Mouse (Mus musculus): ENCODE data around the gene Cenph. TPM values are rescaled to one million over a fixed set of nuclear protein-coding genes. Genes with fewer than 3 reads are reported as not detected.

The Cenph gene
- polyA plus RNA-seq, 1 experiment = 4.0 TPM

DNA sequence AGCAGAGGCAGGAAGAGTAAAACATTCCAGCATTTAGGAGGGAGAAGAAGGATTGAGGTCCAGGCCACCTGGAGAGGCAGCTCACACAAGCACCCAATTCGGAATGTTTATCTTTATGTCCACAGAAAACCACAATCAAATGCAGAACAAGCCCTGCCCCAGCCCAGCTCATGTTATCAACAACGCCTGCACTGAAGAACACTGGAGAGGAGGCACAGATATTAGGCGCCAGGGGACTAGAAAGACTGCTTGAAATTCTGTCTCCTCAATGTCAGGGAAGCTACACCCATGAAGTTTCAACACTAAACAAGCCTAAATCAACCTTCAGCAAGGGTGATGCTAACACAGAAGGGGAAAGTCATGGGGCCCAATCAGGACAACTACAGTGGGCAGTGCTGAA lies 1.8 kb upstream of the Cenph start:
- DNase-seq = no peak
- 96% methylated on average over 3 of the region's 3 CpGs for WGBS
- no peak overlapping the region for H3K4me3 ChIP-seq (ENCODE audit: control insufficient read depth, insufficient read depth, low read length)
- no peak for TF ChIP-seq CTCF (IDR thresholded peaks at IDR 0.05; ENCODE audit: borderline replicate concordance, control insufficient read depth, extremely low read depth, insufficient read depth, low read length, poor library complexity)
- no peak for TF ChIP-seq POLR2A (IDR thresholded peaks at IDR 0.05; ENCODE audit: control insufficient read depth, extremely low read depth, insufficient read depth, low read length, poor library complexity)
- H3K36me3 ChIP-seq (ENCODE audit: control insufficient read depth, insufficient read depth, low read length) = peaks cover 4% of the 10 kb centered on the region; the same call in 1 of the 2 replicates
- no peaks in the 10 kb centered on the region for H3K27me3 ChIP-seq (ENCODE audit: control insufficient read depth, insufficient read depth, low read length)
- H3K27ac ChIP-seq (ENCODE audit: control insufficient read depth, insufficient read depth, low read length) = no peak overlapping the region
- H3K4me1 ChIP-seq (replicated peaks; ENCODE audit: control insufficient read depth, insufficient read depth, low read length) = peaks cover 4% of the 10 kb centered on the region

DNA sequence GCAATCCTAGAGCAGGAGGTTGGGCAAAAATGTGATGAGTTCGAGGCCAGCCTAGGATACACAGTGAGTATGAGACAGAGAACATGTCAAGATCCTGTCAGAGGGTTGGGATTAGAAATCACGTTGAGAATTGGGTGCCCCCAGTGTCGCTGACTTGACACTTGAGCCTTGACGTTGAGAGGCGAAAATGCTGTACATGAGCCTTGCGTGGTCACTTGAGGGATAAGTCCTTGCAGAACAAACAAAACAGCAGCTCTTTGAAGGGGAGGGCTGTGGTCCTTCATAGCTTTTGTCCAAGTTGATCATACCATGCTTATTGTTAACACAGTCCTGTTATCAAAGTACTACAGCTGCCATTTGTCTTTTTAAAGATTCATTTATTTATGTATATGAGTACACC lies 1.0 kb upstream of the Cenph start:
- no peak for TF ChIP-seq CTCF (IDR thresholded peaks at IDR 0.05; ENCODE audit: borderline replicate concordance, control insufficient read depth, extremely low read depth, insufficient read depth, low read length, poor library complexity)
- no peak for TF ChIP-seq POLR2A (IDR thresholded peaks at IDR 0.05; ENCODE audit: control insufficient read depth, extremely low read depth, insufficient read depth, low read length, poor library complexity)
- 90% methylated on average over 6 of the region's 6 CpGs for WGBS
- no peaks in the 10 kb centered on the region for H3K27me3 ChIP-seq (ENCODE audit: control insufficient read depth, insufficient read depth, low read length)
- no peak for DNase-seq
- H3K4me3 ChIP-seq (ENCODE audit: control insufficient read depth, insufficient read depth, low read length) = no peak overlapping the region
- no peaks in the 10 kb centered on the region for H3K36me3 ChIP-seq (ENCODE audit: control insufficient read depth, insufficient read depth, low read length)
- H3K4me1 ChIP-seq (replicated peaks; ENCODE audit: control insufficient read depth, insufficient read depth, low read length) = peaks cover 4% of the 10 kb centered on the region
- no peak overlapping the region for H3K27ac ChIP-seq (ENCODE audit: control insufficient read depth, insufficient read depth, low read length)

DNA sequence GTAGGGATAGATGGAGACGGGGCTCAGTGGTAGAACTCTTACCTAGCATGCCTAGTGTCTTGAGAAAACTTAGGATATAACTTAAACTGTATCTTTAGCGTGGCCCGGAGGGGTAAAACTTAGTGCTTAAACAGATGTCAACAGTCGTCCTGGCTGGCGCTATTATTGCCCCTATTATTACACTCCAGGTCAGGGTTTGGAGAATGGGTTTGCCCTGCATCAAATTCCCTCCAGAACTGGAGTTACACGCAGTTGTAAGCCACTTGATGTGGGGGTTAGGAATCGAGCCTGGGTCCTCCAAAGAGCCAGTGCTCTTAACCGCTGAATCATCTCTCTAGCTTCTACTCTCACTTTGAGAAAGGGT lies 339 bp upstream of the Cenph start:
- peaks cover under 1% of the 10 kb centered on the region; the same call in 1 of the 2 replicates for H3K36me3 ChIP-seq (ENCODE audit: control insufficient read depth, insufficient read depth, low read length)
- peak overlapping the region; percentile 83; the same call in 1 of the 2 replicates for H3K4me3 ChIP-seq (ENCODE audit: control insufficient read depth, insufficient read depth, low read length)
- no peak for DNase-seq
- TF ChIP-seq POLR2A (IDR thresholded peaks at IDR 0.05; ENCODE audit: control insufficient read depth, extremely low read depth, insufficient read depth, low read length, poor library complexity) = no peak
- TF ChIP-seq CTCF (IDR thresholded peaks at IDR 0.05; ENCODE audit: borderline replicate concordance, control insufficient read depth, extremely low read depth, insufficient read depth, low read length, poor library complexity) = no peak
- H3K27me3 ChIP-seq (ENCODE audit: control insufficient read depth, insufficient read depth, low read length) = no peaks in the 10 kb centered on the region
- H3K27ac ChIP-seq (ENCODE audit: control insufficient read depth, insufficient read depth, low read length) = no peak overlapping the region
- H3K4me1 ChIP-seq (replicated peaks; ENCODE audit: control insufficient read depth, insufficient read depth, low read length) = peaks cover 4% of the 10 kb centered on the region
- 9% methylated on average over 8 of the region's 8 CpGs for WGBS

DNA sequence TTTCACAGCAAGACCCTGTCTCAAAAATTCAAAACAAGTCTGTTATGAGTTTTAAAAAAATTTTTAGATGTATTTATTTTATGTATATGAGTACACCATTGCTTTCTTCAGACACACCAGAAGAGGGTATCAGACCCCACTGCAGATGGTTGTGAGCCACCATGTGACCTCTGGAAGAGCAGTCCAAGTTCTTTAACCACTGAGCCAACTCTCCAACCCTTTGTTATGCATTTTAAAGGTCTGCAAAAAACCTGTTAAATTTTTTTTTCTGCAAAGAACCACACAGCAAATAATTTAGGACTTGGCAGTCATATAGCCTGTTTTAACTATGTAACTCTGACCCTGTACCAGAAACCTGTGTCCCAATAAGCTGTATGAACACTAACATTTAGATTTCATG lies 995 bp downstream of the Cenph start:
- no peak for TF ChIP-seq POLR2A (IDR thresholded peaks at IDR 0.05; ENCODE audit: control insufficient read depth, extremely low read depth, insufficient read depth, low read length, poor library complexity)
- no peak for TF ChIP-seq CTCF (IDR thresholded peaks at IDR 0.05; ENCODE audit: borderline replicate concordance, control insufficient read depth, extremely low read depth, insufficient read depth, low read length, poor library complexity)
- Histone ChIP-seq H3K27ac (ENCODE audit: control insufficient read depth, insufficient read depth, low read length) (no peak overlapping the region), H3K4me3 (ENCODE audit: control insufficient read depth, insufficient read depth, low read length) (no peak overlapping the region), H3K4me1 (replicated peaks; ENCODE audit: control insufficient read depth, insufficient read depth, low read length) (peaks cover 4% of the 10 kb centered on the region), H3K36me3 (ENCODE audit: control insufficient read depth, insufficient read depth, low read length) (peaks cover 8% of the 10 kb centered on the region), H3K27me3 (ENCODE audit: control insufficient read depth, insufficient read depth, low read length) (no peaks in the 10 kb centered on the region)
- DNase-seq = no peak

DNA sequence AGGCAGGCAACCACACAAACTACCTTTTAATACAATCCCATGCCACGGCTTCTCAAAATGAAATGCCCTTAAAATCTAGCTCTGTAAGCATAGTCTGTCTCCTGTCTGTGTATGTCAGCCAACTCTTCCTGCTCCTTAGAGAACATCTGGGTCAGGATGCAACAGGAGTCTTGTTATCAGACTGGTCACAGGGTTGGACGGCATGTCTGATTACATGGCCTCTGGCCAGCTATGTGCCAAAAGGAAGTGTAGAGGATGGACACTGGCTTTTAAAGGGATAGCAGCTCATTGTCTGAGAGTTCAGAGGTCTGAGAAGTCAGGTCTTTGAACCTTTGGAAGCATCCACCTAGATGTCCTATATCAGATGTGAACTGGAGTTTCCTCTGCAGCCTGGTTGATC lies 20.4 kb downstream of the Cenph start:
- Histone ChIP-seq H3K4me1 (replicated peaks; ENCODE audit: control insufficient read depth, insufficient read depth, low read length) (no peaks in the 10 kb centered on the region), H3K27ac (ENCODE audit: control insufficient read depth, insufficient read depth, low read length) (no peak overlapping the region), H3K27me3 (ENCODE audit: control insufficient read depth, insufficient read depth, low read length) (no peaks in the 10 kb centered on the region), H3K4me3 (ENCODE audit: control insufficient read depth, insufficient read depth, low read length) (no peak overlapping the region), H3K36me3 (ENCODE audit: control insufficient read depth, insufficient read depth, low read length) (0 out of 2 replicates have a peak, but pooled peaks cover 6% of the 10 kb centered on the region)
- TF ChIP-seq CTCF (IDR thresholded peaks at IDR 0.05; ENCODE audit: borderline replicate concordance, control insufficient read depth, extremely low read depth, insufficient read depth, low read length, poor library complexity) (no peak), POLR2A (IDR thresholded peaks at IDR 0.05; ENCODE audit: control insufficient read depth, extremely low read depth, insufficient read depth, low read length, poor library complexity) (no peak)
- 97% methylated on average over 2 of the region's 2 CpGs for WGBS
- no peak for DNase-seq

DNA sequence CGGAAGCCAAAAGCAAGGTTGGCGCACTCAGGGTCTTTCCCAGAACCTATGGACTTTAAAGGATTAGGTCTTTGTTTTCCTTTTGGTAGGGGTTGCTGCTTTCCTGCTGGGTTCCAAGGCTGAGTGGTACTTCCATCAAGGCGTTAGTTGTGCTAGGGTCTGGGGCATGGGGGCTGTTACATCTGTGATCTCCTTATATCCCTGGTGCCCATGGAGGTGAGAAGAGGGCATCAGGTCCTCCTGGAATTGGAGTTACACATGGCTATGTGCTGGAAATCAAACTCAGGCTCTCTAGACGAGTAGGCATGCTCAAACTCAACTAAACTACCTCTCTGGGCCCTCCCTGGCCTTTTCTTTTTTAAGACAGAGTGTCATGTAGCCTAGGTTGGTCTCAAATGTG lies 21.5 kb downstream of the Cenph start:
- no peak overlapping the region for H3K27ac ChIP-seq (ENCODE audit: control insufficient read depth, insufficient read depth, low read length)
- TF ChIP-seq POLR2A (IDR thresholded peaks at IDR 0.05; ENCODE audit: control insufficient read depth, extremely low read depth, insufficient read depth, low read length, poor library complexity) = no peak
- no peak for TF ChIP-seq CTCF (IDR thresholded peaks at IDR 0.05; ENCODE audit: borderline replicate concordance, control insufficient read depth, extremely low read depth, insufficient read depth, low read length, poor library complexity)
- no peaks in the 10 kb centered on the region for H3K4me1 ChIP-seq (replicated peaks; ENCODE audit: control insufficient read depth, insufficient read depth, low read length)
- H3K27me3 ChIP-seq (ENCODE audit: control insufficient read depth, insufficient read depth, low read length) = no peaks in the 10 kb centered on the region
- H3K4me3 ChIP-seq (ENCODE audit: control insufficient read depth, insufficient read depth, low read length) = no peak overlapping the region
- WGBS = 85% methylated on average over 4 of the region's 4 CpGs
- DNase-seq = no peak
- H3K36me3 ChIP-seq (ENCODE audit: control insufficient read depth, insufficient read depth, low read length) = no peaks in the 10 kb centered on the region

DNA sequence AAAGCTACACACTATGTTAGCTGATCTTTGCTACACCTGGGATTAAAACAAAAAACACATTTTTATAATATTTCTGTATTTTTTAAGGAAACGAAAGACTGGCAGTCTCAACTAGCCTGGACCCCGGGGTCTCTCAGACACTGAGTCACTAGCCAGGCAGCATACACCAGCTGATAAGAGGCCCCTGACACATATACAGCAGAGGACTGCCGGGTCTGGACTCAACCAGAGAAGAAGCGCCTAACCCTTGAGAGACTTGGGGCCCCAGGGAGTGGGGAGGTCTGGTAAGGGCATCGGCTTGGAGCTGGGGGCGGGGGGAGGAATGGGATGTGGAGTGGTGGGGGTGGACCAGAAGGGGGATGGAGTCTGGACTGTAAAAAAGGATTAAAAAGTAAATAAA lies 22.7 kb downstream of the Cenph start:
- DNase-seq = no peak
- no peak for TF ChIP-seq POLR2A (IDR thresholded peaks at IDR 0.05; ENCODE audit: control insufficient read depth, extremely low read depth, insufficient read depth, low read length, poor library complexity)
- TF ChIP-seq CTCF (IDR thresholded peaks at IDR 0.05; ENCODE audit: borderline replicate concordance, control insufficient read depth, extremely low read depth, insufficient read depth, low read length, poor library complexity) = no peak
- Histone ChIP-seq H3K27me3 (ENCODE audit: control insufficient read depth, insufficient read depth, low read length) (no peaks in the 10 kb centered on the region), H3K36me3 (ENCODE audit: control insufficient read depth, insufficient read depth, low read length) (no peaks in the 10 kb centered on the region), H3K27ac (ENCODE audit: control insufficient read depth, insufficient read depth, low read length) (no peak overlapping the region), H3K4me1 (replicated peaks; ENCODE audit: control insufficient read depth, insufficient read depth, low read length) (no peaks in the 10 kb centered on the region), H3K4me3 (ENCODE audit: control insufficient read depth, insufficient read depth, low read length) (no peak overlapping the region)
- WGBS = 89% methylated on average over 6 of the region's 6 CpGs
